Mouse (Mus musculus) erythroid progenitor cell, adult 5-6 weeks (primary cell): ENCODE data around the gene Plcb2. TPM values are rescaled to one million over a fixed set of nuclear protein-coding genes. Genes with fewer than 3 reads are reported as not detected.

Source experiments
- ATAC-seq: replicated peaks from 2 replicates; pipeline ENCODE4 v1.8.0; 2016; ENCODE audit warnings: moderate number of reproducible peaks, mild to moderate bottlenecking, moderate TSS enrichment, inconsistent platforms; ENCODE audit not compliant: poor library complexity, low FRiP score, severe bottlenecking
- total RNA-seq, 2 experiments: library from RNA; stranded (forward) in 1 of 2; stranded (reverse) in 1 of 2; fragments of 150-400 nt in 1 of 2; fragments of 186-747, 209-891 nt in 1 of 2; gene quantifications; 2 replicates each; pipeline versions ENCODE4 v1.2.3 to v1.2.4; 2015 to 2017; ENCODE audit warnings: low replicate concordance in 2 of 2

The Plcb2 gene
- total RNA-seq, 2 experiments from 2014 or later = 9.8 to 14.3 TPM

DNA sequence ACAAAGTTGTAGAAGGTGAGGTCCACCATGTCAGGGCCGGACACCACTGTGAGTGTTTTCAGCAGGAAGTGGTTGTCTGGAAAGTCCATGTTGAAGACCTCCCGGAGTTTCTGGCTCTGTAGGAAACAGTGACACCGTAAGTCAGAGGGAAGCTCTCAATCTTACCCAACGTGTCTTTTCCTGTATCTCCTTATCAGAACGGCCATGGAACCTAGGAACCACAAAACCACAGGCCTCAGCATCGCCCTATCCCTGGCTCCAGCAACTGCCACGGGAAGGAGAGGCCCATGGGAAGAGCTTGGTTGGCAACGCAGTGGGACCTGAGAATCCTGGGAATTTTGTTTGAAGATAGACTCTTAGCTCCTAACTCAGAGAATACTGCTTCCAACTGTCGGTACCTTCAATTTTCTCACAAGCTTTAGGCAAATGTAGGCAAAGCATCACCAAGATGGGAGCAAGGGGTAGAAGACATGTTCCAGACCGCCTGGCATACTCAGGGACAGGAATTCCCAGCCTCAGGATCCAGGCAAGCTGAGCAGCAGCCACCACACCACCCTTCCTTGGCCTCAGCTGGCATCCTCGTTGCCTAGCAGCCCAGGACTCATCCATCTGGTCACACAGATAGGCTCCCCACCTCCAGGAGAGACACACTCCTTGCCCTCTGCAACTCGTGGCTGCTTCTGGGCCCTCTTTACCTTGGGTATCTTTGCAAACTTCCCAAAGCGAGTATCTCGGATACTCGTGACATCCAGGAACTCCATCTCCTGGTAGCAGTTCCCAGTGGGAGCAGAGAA is 4.3 kb downstream of the Plcb2 start:
- no peak for ATAC-seq

DNA sequence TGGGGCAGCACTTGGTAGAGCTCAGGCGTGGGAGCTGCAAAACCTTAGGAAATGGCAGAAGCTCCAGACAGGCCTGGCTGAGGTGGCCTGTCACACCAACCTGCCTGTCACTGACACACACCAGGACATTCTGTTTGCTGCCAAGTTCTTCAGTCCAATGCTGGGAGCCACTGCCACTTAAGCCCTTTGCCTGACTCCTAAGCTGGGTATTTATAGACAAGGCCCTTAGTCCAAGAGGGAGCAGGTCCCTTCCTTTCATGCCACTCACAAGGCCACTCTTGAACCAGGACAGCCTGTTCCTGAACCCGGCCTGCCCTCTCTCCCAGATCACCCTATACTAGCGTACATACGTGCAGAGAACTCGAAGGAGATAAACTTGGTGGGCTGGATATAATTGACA is 11.6 kb downstream of the Plcb2 start:
- ATAC-seq = no peak

DNA sequence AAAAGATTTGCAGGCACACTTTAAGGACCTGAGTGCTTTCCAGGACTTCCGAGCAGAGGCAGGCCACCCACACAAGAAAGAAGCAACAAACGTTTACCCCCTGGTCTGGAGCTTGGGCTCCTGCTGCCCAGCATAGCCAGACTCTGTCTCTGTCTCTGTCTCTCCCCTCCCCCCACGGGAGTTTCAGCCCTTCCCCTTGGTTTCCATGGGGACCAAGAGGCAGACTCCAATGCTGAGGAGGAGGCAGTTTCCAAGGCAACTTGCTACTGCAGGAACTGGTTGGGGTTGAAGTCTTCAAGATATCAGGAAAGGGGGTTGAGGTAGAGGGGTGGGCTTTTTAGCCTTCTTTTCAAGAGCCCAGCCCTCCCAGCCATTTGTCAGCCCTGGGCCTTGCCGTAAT is 14.0 kb downstream of the Plcb2 start:
- ATAC-seq = no peak

DNA sequence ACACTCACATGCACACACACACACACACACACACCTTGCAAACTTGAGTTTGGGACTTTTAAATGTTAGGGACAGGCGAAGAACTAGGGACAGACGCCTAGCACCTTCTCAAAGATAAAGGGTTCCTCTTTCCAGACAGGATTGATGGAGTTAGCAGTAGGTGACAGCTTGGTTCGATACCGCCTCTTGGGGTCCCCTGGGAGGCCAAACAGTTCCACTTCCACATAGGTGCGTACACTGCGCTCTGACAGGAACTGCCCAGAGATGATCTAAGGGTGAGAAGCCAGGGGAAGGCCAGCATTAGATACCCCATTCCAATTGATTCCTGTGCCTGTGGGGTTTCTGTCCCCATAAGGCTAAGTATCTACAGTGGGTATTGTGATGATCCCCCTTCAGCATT is 14.6 kb downstream of the Plcb2 start:
- no peak for ATAC-seq

DNA sequence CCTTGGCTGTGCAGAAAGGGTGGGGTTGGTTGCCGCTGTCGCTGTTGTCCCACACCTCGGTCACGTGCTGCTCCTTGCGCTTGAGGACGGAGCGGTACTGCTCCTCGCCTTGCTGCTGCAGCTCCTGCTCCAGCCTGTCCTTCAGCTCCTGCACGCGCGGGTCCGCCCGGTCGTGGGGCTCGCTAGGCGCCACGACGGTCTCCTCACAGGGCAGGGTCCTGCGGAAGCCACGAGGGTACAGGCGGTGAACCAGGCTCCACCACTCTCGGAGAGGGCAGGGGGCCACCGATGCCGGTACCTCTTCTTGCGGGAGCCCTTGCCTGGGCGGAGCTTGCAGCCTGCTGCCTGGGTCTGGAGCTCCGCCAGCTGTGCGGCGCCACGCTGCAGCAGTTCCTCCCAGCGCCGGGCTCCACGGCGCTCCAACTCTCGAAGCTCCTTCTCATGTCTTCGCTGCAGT is 17.2 kb downstream of the Plcb2 start:
- ATAC-seq = no peak

DNA sequence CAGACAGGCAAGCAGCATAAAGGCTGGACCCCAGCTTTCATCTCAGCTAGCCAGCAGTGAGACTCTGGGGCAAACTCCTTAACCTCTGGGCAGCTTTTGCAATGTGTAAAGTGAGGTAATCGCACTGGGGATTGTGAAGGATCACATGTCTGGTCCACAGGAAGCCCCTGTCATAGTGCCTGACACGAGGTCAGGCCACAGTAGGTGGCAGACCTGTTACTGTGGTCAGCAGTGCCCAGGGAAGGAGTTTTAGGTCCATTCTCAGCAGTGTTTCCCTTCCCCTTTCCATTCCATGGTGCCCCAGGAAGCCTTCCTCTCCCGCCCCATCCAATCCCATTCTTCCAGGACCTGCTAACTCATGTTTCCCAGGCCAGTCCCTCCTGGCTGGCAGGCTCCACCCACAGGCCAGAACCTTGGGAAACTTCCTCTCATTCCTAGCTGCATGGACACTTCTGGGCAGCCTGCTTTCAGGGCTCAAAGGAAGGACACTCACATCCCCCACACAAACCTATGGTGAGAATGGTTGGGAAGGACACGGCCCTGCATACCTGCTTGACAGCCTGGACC is 18.5 kb downstream of the Plcb2 start:
- ATAC-seq = no peak

DNA sequence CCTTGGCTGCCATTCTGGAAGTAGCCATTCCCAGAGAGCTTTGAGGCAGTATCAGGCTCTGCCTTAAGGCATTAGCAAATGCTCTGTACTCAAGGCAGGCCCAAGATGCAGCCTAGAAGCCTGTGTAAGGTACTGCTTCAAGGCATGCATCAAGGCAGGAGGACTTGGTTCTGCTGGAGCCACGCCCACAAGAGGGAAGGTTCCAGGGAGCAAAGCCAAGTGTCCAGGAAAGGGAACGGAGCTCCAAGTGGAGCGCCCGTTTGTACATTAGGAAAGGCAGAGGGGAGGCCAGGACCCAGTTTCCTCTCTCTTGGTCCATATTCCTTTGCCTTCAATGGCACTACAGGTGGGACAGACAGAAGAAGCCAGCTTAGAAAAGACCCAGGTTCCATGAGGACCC is 19.8 kb downstream of the Plcb2 start:
- ATAC-seq = no peak

DNA sequence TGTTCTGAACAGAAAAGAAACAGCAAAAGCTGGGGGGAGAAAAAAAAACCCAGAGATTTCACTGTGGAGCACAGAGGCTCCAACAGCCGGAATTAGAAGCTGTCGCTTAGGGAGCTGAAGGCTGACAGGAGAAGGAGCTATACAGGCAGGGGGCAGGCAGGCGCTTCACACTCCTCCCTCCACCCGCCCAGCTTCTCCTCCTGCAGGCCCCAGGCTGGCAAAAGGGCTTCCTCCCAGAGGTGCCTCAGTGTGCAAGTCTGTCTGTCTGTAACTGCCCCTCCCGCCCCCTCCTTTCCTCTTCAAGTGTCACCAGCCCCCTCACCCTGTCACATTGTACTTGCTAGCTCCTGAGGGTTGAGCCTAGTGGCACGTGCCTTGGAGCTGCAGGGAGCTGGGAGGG is 21.8 kb downstream of the Plcb2 start:
- ATAC-seq = no peak

DNA sequence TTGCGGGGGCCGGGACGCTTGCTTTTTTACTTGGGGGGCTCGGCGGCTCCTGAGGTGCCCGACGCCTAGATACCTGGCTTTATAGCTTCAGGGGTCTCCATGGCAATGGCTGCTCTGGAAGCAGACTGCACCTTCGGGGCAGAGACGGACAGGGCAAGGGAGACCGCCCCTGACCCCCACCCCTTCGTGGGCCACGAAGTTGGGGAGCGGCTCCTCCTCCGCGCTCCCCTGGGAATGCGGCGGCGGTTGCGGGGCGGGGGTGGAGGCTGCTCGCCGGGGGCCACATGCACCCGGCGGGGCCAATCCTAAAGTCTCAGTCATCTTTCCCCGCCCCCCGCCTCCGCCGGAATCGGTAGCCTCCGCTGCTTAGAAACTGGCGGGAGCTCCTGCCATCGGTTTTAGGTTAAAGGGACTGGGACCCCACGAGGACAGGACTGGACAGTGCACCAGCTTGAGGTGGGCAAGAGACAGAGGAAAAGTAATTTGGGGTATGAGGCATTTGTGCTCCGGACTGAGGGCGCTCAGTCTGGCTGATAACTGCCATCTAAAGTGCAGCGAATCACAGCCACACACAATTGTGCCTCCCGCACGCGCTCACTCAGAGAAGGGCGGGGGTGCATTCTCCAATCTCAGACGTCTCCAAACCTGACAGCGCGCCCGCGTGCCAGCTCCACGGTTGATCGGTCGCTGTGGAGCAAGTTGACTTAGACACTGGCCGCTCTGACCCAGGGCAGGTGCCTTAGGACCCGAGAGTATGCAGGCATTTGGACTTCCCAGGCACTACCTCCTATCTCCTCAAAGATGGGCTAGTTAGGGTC is 24.1 kb downstream of the Plcb2 start, which contains the start of gene Ankrd63:
Gene Ankrd63, minus strand, starts transcription at position 51 of the 818 bp plus-strand sequence.
- no peak for ATAC-seq

DNA sequence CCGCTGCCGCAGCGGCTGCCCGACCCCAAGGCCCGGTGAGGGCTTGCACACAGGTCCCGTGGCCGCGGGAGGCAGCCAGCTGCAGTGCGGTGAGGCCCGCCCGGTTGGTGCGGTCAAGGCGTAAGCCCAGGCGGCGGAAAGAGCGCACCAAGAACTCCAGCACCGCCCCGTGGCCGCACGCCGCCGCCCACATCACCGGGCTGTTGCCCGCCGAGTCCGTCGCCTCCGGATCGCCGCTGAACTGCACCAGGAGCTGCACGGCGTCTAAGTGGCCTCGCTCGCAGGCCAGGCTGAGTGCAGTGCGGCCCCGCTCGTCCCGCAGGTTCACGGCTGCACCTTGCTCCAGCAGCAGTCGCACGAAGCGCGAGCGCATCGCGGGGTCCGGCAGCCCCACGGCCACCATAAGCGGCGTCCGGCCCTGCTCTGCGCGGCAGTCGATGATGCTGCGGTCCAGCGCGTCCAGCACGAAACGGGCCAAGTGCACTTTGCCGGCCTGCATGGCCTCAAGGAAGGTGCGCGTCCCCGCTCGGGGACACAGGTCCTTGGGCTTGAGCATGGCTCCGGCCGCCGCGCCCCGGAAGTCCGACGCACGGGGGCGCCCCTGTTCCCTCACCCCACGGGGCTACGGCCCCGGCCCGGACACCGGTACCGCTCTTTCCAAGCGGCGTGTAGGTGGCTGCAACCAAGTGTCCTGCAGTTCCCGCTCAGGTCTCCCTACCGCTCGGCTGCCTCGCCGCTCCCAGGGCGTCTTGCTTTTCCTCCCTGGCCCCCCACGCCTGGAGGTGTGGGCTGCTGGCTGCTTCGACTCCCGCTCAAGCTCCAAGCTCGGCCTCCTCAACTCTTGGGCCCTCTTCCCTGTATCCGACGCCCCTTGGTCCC is 25.1 kb downstream of the Plcb2 start:
- ATAC-seq = no peak

DNA sequence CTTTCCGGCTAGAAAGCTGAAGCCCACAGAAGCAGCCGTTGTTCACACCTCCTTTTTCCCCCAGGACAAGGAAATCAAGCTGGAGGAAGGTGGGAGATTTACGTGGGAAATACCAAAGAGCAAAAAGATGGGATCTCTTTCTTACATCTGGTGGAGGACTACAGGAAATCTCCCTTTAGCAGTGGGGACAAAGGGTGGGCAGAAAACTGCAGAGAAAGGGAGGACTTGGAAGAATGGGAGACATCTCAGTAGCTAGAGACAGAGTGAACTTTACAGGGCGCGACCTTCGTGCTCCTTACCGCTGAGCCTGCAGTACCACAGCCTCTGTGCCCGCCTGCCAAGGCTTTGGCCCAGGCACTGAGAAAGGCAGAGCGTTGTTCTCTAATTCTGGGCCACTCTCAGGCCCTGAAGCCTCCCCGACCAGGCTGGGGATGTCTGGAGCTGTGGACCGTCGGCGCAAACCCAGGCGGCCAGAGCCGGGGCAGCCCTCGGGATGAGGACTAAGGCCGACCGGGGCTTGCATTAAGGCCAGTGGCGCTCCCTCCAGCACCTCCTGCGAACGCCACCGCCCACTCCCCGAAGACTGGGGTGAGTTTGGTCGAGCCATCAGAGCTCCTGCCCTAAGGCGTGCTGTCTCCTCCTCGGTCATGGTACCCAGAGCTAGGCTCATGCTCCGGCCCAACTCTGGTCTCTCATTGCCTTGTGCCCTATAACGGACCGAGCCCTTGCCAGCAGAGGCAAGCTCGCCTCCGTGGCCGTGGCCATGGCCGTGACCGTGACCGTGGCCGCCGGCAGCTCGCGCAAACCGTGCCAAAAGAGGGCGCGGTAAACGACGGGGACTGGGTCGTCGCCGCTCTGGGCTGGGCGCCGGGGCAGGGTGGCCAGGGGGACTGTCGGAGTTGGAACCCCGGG is 26.0 kb downstream of the Plcb2 start:
- ATAC-seq = no peak

DNA sequence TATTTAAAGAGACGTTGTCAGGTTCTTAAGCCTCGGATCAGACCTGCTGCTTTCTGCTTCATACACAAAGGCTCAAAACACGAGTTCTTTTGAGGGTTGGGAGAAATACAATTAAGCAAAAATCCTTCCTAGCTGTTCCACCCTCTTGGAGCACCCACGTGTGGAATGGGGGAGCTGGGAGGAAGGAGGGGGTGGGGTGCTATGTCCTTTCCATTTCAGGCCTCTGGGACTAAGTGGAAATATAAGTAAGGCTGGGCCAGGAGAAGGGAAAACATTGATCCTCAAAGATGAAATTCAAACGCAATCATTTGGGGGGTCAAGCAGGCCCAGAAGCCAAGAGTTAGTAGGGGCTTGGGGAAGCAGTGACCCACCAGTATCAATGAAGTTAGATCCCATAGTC is 27.1 kb downstream of the Plcb2 start:
- no peak for ATAC-seq

DNA sequence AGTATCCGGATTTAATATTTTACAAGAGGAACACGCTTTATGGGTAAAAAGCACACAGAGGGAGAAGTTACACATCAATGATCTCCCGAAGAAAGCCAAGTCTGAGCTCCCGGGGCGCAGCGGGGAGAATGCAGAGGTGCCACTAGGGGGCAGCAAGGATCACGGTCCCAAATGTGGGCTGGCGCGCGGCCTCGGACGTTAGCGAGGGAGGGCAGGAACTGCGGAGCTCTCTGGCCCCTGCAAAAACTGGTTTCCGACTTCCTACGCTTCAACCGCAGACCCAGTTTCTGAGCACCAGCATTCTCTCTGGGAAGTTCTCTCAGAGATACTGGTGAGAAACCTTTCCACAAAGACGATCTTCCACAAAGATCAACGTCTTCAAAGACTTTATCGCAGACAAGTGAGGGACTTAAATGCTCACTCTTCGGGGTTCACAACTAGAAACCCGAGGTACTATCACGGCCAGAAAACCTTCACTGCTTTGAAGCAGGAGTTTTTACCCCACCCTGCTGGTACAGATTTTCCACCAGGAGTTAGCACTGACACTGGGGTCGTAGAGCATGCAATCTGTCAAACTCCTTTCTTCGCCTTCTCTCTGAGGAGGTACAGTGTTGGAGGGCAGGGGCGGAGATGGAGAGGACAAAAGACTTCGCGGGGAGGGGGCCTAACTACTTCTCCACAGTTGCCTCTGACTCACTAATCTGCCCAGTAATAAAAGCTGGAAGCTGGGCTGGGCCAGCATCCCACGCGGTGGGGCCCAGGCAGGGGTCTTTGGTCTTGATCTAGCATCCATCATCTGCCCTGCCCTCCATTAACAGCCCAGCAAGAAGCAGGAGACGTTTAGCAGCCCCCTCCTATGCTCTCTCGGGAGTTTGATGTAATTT is 27.8 kb downstream of the Plcb2 start:
- ATAC-seq = peak; percentile 65; the same call in 1 of the 2 replicates

DNA sequence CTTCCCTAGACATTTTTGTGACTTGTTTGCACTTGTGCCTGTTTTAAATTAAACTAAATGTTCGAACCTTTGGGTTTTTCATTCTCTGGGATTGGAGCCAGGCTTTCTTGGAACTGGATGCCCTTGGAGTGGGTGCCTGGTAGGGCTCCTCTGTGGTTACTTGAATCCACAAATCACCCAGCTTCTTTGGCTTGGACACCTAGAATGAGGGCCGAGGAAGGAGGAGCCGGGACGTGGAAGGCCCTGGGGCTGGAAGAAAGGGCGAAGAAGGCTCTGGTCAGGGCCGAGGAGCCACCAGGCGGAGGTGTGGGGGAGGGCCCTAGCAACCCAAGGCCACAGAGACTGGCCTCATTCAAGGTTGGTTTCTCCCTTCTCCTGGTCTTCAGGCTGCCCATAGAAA is 30.3 kb downstream of the Plcb2 start:
- no peak for ATAC-seq

DNA sequence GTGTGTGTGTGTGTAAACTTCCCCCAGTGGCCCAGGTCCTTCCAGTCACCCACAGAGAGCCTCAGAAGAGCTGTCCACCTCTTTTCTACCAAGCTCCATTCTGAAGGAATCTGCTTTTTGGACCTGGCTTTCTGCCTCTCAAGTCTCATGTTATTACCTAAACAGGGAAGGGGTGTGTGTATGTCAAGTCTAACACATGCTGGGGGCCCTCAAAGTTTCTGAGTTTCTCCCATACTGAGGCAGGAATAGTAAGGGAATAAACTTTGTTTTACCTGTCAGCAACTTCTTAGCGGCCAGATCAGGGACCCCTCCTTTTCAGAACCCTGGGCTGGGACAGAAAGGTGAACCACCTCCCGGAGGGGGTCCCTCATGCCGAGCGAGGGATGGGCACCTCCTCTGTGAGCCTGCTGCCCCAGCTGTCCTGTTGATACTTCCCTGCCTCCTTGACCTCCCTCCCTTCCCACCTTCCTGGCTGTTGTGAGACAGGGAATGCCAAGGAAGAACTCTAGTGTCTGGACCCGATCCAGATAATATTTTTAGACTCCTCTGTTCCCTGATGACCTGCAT is 30.8 kb downstream of the Plcb2 start:
- ATAC-seq = no peak

DNA sequence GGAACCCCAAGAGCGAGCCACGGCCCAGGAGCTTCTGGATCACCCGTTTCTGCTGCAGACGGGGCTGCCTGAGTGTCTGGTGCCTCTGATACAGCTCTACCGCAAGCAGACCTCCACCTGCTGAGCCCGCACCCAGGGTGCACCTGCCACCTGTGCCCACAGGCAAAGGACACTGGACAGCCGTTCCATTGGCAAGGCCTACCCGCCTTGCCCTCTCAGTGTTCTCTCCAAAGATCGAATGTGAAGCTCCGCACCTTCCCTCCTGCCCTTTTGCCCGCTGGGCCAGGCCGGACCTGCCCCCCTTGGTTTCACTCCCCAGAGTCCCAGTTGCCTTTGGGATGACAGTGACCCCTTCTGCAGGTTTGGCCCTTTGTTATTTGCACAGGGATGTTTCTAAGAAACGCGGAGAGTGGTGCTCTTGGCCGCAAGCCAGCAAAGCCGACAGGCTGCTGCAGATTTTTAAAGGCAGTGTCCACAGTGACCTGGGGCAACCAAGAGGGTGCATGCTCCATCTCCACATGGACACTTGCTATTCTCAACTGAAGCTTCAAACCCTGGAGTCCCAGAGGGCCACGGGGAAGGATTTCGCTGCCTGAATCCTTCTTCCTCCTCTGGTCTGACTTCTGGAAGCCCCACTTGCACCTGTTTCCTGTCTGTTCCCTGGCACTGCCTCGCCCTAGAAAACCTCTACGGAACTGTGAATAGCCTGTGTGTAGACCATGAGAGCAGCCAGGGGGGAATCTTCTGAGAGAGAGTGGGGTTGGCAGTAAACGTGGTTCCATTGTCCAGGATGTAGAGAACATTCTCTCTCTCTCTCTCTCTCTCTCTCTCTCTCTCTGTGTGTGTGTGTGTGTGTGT is 31.6 kb downstream of the Plcb2 start:
- no peak for ATAC-seq
